Mouse (Mus musculus) stomach, embryonic 16.5 days (tissue): Measurements from ENCODE around the gene Bcl6. TPM values are rescaled to one million over a fixed set of nuclear protein-coding genes. Genes with fewer than 3 reads are reported as not detected.

ENCODE experiments used
- ATAC-seq: fragments of 200-750 bp; cut with Nextera tagmentation; 2 replicates; pipeline ENCODE4 v1.8.0; 2017; ENCODE audit warnings: moderate number of reproducible peaks, moderate TSS enrichment; ENCODE audit not compliant: insufficient read depth, low FRiP score
- H3K27ac ChIP-seq: fragments of 300-500 bp; sonication (generic); 2 replicates; pipeline ENCODE4 v1.5.1; 2014; ENCODE audit warnings: low read length
- H3K27me3 ChIP-seq: fragments of 300-500 bp; sonication (generic); 2 replicates; pipeline ENCODE4 v1.6.1; 2014; ENCODE audit warnings: low read length, control low read depth, mixed read lengths; ENCODE audit not compliant: control insufficient read depth, insufficient read depth
- H3K36me3 ChIP-seq: fragments of 300-500 bp; sonication (generic); 2 replicates; pipeline ENCODE4 v1.6.1; 2014; ENCODE audit warnings: low read length; ENCODE audit not compliant: control insufficient read depth, insufficient read depth
- H3K4me1 ChIP-seq: fragments of 300-500 bp; sonication (generic); 2 replicates; pipeline ENCODE4 v1.6.1; 2014; ENCODE audit warnings: low read length, control low read depth, mixed read lengths; ENCODE audit not compliant: control insufficient read depth, insufficient read depth
- H3K4me2 ChIP-seq: fragments of 300-500 bp; sonication (generic); 2 replicates; pipeline ENCODE4 v1.6.1; 2014; ENCODE audit warnings: low read depth, low read length, mixed read lengths
- H3K4me3 ChIP-seq: fragments of 300-500 bp; sonication (generic); replicated peaks from 2 replicates; pipeline ENCODE4 v1.5.1; 2014; ENCODE audit warnings: mild to moderate bottlenecking, low read length
- H3K9ac ChIP-seq: fragments of 300-500 bp; sonication (generic); 2 replicates; pipeline ENCODE4 v1.6.1; 2014; ENCODE audit warnings: low read length
- H3K9me3 ChIP-seq: fragments of 300-500 bp; sonication (generic); replicated peaks from 2 replicates; pipeline ENCODE4 v1.6.1; 2016; ENCODE audit warnings: low read length, control low read depth; ENCODE audit not compliant: control insufficient read depth
- WGBS: fragments of 180-500 bp; shearing (Covaris S2); extraction: QIAGEN DNeasy Blood & Tissue Kit; methylation state at CpG from one replicate; pipeline ENCODE4 v1.1.7; 2014; 5-methylcytosine and 5-hydroxymethylcytosine counted together
- polyA plus RNA-seq: library from polyadenylated mRNA; unstranded; fragments of >200 nt; fragmentation: Nextera tagmentation; extraction: Ambion mirVana; gene quantifications from 2 replicates; pipeline ENCODE4 v1.2.1, GENCODE M21; 2015

The Bcl6 gene
- polyA plus RNA-seq, 1 experiment from 2014 or later = 1.5 TPM

DNA sequence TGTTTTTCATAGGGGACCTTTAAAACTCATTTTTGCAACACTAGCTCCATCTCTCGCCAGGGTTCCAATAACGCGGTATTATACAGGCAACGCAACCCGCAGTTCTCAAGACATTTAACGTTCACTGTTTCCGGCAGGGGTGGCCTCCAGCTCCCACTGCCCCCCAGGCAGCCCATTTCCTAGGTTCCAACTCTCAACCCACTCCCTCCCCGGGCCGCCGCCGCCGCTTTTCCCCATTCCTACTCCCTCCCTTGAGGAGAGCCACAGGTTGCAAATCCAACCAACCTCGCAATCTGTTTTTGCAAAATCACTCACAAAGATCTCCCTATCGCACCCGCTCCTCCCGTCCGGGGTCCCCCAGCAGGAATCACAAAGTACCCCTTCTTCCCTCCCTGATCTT lies 1.8 kb downstream of the Bcl6 start:
- no peaks in the 10 kb centered on the region for H3K27me3 ChIP-seq
- peaks cover 20% of the 10 kb centered on the region for H3K4me1 ChIP-seq
- H3K36me3 ChIP-seq = no peaks in the 10 kb centered on the region
- H3K9ac ChIP-seq = peak overlapping the region; percentile 98
- whole genome bisulfite sequencing = 1% methylated on average over 17 of the region's 17 CpGs
- ATAC-seq = no peak
- peak overlapping the region; percentile 44; the same call in 1 of the 2 replicates for H3K27ac ChIP-seq
- peak overlapping the region; percentile 99 for H3K4me2 ChIP-seq
- H3K9me3 ChIP-seq = no peaks in the 10 kb centered on the region
- H3K4me3 ChIP-seq = peak overlapping the region; percentile 84

- H3K36me3 ChIP-seq = no peaks in the 10 kb centered on the region
- H3K9me3 ChIP-seq = no peaks in the 10 kb centered on the region
- no peaks in the 10 kb centered on the region for H3K27me3 ChIP-seq
- 26% methylated on average over 3 of the region's 3 CpGs for WGBS
- no peak overlapping the region; the same call in 1 of the 2 replicates for H3K27ac ChIP-seq
- H3K4me3 ChIP-seq = peak overlapping the region; percentile 84
- peak overlapping the region; percentile 99 for H3K4me2 ChIP-seq
- H3K9ac ChIP-seq = peak overlapping the region; percentile 98; the same call in 1 of the 2 replicates
- no peak for ATAC-seq
- H3K4me1 ChIP-seq = peaks cover 21% of the 10 kb centered on the region
These were observed 2.5 kb downstream of the Bcl6 start for GRCm38 (mm10) chr16:23986176-23986575.

GRCm38 (mm10) chr16:23985467-23985861 lies 3.2 kb downstream of the Bcl6 start:
- Histone ChIP-seq H3K36me3 (no peaks in the 10 kb centered on the region), H3K27me3 (no peaks in the 10 kb centered on the region), H3K27ac (no peak overlapping the region), H3K4me3 (peak overlapping the region; percentile 53; the same call in 1 of the 2 replicates), H3K4me1 (peaks cover 28% of the 10 kb centered on the region), H3K9me3 (no peaks in the 10 kb centered on the region), H3K9ac (no peak overlapping the region), H3K4me2 (peak overlapping the region; percentile 99)
- 5% methylated on average over 6 of the region's 6 CpGs for WGBS
- ATAC-seq = no peak

- Histone ChIP-seq H3K27me3 (no peaks in the 10 kb centered on the region), H3K9ac (peak overlapping the region; percentile 69), H3K36me3 (no peaks in the 10 kb centered on the region), H3K4me2 (peak overlapping the region; percentile 99), H3K4me1 (peaks cover 29% of the 10 kb centered on the region), H3K9me3 (no peaks in the 10 kb centered on the region), H3K27ac (peak overlapping the region; percentile 53), H3K4me3 (peak overlapping the region; percentile 53)
- 1% methylated on average over 22 of the region's 22 CpGs for WGBS
- peak; percentile 8; the same call in 1 of the 2 replicates for ATAC-seq
These were observed 3.7 kb downstream of the Bcl6 start for GRCm38 (mm10) chr16:23984760-23985466.

DNA sequence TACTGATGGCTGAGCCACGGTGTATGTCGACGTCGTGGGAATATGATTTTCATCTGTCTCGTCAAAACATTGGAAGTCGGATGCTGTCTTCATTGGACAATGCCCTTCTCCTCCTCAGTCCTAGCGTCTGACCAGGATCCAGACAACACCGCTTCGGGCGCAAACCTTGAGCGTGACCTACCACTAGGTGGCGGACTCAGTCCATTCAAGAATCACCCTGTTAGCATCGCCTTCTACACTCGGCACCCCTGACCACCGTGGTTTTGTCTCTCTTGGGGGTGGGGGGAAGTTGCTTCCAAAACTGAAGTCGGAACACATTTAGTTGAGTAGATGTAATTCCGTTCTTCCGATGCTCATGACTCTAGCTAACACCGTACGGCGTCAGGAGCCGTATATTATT lies 4.5 kb downstream of the Bcl6 start:
- Histone ChIP-seq H3K4me1 (peaks cover 26% of the 10 kb centered on the region), H3K27ac (peak overlapping the region; percentile 53)

DNA sequence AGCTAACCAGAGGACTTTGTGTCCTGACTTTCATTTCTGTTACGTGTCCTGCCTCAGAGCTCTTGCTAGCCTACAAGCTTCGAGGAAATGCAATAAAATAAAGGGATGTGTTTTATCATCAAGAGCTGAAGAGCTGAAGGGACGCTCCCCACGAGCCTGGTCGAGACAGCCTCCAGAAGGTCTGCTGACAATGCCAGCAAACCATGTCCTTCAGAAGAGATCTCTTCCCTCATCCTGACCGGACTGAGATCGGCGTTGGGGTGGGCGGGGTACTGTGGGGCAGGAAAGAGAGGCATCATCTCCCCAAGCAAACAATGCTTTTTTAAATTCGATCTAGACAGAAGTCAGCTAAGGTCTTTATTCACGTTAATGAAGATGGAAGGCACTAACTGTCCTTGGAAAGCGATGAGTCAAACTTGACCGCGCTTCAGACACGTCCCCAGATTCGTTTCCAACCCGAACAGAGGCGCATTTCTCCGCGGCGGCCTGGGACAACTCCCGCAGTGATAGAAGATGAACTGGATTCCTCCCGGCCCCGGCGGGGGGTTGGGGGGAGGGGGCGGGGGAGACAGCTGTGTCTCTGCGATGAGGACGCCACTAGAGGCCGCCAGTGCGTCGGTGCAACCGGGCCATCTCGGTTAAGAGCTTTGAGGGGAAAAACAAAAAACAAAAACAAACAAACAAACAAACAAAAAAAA lies 5.6 kb downstream of the Bcl6 start:
- no peaks in the 10 kb centered on the region for H3K9me3 ChIP-seq
- ATAC-seq = no peak
- H3K4me1 ChIP-seq = peaks cover 26% of the 10 kb centered on the region

More for the DNA sequence above, 4.5 kb downstream of the Bcl6 start:
- H3K9ac ChIP-seq = peak overlapping the region; percentile 69
- 2% methylated on average over 22 of the region's 22 CpGs for WGBS
- 0 out of 2 replicates have a peak, but pooled peaks cover 3% of the 10 kb centered on the region for H3K27me3 ChIP-seq
- no peaks in the 10 kb centered on the region for H3K9me3 ChIP-seq
- peak overlapping the region; percentile 99 for H3K4me2 ChIP-seq
- peak overlapping the region; percentile 53 for H3K4me3 ChIP-seq
- no peaks in the 10 kb centered on the region for H3K36me3 ChIP-seq
- ATAC-seq = peak; percentile 61; the same call in 1 of the 2 replicates

DNA sequence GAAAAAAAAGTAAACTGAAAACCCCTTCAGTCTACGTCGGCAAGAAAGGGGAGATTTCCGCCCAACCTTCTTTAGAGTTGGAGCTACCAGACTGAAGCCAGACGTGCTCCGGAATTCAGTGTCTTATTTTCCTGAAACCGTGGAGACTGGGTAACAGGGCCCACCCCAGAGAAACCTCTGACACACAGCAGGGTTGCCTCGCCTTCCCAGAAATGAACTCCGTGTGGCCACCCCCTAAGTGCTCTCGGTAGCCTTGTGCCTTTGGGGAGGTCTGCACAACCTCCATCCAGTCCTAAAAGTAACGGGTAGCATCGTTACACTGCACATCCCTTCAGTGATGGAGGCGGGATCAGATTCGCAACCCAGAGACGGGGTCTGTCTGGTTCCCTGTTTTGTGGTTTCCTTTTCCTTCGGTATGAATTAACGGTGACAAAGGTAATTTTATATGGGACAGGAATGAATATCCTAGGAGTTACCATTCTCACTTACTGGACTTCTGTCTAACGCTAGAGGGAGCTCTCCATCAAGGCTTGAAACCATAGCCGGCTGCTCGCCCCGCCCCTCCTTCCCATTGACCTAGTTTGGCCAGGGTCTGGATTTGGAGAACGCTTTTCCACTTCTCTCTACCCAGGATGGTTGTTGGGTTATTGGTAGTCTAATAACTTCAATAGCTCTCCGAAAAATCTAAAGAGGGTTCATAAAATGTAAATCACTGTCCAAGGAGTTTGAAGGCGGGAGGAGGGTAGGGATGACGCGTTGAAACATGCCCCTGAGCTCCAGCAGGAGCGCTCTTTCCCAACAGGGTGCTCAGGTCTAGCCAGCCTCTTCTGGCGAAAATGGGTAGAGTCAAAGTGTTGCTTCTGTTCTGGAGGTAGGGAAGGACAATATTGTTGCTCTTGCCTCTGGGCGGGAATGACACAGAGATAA lies 6.5 kb downstream of the Bcl6 start:
- Histone ChIP-seq H3K4me3 (peak overlapping the region; percentile 43), H3K4me1 (peaks cover 26% of the 10 kb centered on the region), H3K36me3 (no peaks in the 10 kb centered on the region), H3K27ac (peak overlapping the region; percentile 78), H3K9ac (peak overlapping the region; percentile 57), H3K27me3 (0 out of 2 replicates have a peak, but pooled peaks cover 3% of the 10 kb centered on the region), H3K4me2 (peak overlapping the region; percentile 99), H3K9me3 (no peaks in the 10 kb centered on the region)
- ATAC-seq = peak; percentile 78
- WGBS = 6% methylated on average over 28 of the region's 28 CpGs

More for the DNA sequence above, 5.6 kb downstream of the Bcl6 start:
- H3K36me3 ChIP-seq = no peaks in the 10 kb centered on the region
- whole genome bisulfite sequencing = 1% methylated on average over 33 of the region's 33 CpGs
- peak overlapping the region; percentile 99 for H3K4me2 ChIP-seq
- H3K27me3 ChIP-seq = 0 out of 2 replicates have a peak, but pooled peaks cover 3% of the 10 kb centered on the region
- H3K27ac ChIP-seq = peak overlapping the region; percentile 78
- H3K9ac ChIP-seq = peak overlapping the region; percentile 57
- H3K4me3 ChIP-seq = peak overlapping the region; percentile 43

- Histone ChIP-seq H3K4me2 (peak overlapping the region; percentile 99), H3K36me3 (no peaks in the 10 kb centered on the region), H3K9ac (peak overlapping the region; percentile 63), H3K27me3 (0 out of 2 replicates have a peak, but pooled peaks cover 3% of the 10 kb centered on the region), H3K4me3 (peak overlapping the region; percentile 43), H3K27ac (no peak overlapping the region), H3K4me1 (peaks cover 26% of the 10 kb centered on the region), H3K9me3 (no peaks in the 10 kb centered on the region)
- WGBS = 4% methylated on average over 32 of the region's 32 CpGs
- ATAC-seq = no peak
These were observed 7.5 kb downstream of the Bcl6 start for GRCm38 (mm10) chr16:23980991-23981720.
